Mouse (Mus musculus) MEL (cell line): ENCODE measurements at regions not wholly inside any gene's neighbourhood (a gene's known extent, or its start where the extent isn't known, plus 50 kb on each side); places are given as distances from the start of the nearest gene placed in this dataset.

ENCODE experiments used
- CTCF ChIP-seq, 3 experiments: IDR thresholded peaks in 2 of 3; conservative IDR thresholded peaks in 1 of 3; 2 replicates each; pipeline ENCODE4 v1.5.1; 2011 to 2012; ENCODE audit warnings: low read length in 3 of 3, low read depth in 2 of 3, mild to moderate bottlenecking in 2 of 3, improper control_type of control experiment in 1 of 3, inconsistent platforms in 1 of 3, mixed read lengths in 1 of 3, moderate library complexity in 1 of 3; ENCODE audit not compliant: control insufficient read depth in 1 of 3, insufficient read depth in 1 of 3, poor library complexity in 1 of 3, severe bottlenecking in 1 of 3
- ELF1 ChIP-seq: IDR thresholded peaks from 2 replicates; pipeline ENCODE4 v1.6.1; 2014; ENCODE audit warnings: low read depth, mild to moderate bottlenecking, inconsistent platforms, low read length, improper control_type of control experiment, moderate library complexity
- ETS1 ChIP-seq: IDR thresholded peaks from 2 replicates; pipeline ENCODE4 v1.6.1; 2012; ENCODE audit warnings: low read depth, mild to moderate bottlenecking, inconsistent platforms, low read length, improper control_type of control experiment, moderate library complexity
- GATA1 ChIP-seq: IDR thresholded peaks from 2 replicates; pipeline ENCODE4 v1.6.1; 2011; ENCODE audit warnings: low read depth, low read length, improper control_type of control experiment
- MAX ChIP-seq: IDR thresholded peaks from 2 replicates; pipeline ENCODE4 v1.6.1; 2011; ENCODE audit warnings: low read length, improper control_type of control experiment
- MAZ ChIP-seq: IDR thresholded peaks from 2 replicates; pipeline ENCODE4 v1.6.1; 2012; ENCODE audit warnings: low read depth, mild to moderate bottlenecking, inconsistent platforms, low read length, improper control_type of control experiment
- POLR2A ChIP-seq, 2 experiments: IDR thresholded peaks; 2 replicates each; pipeline ENCODE4 v1.6.1; 2011 to 2012; ENCODE audit warnings: low read length in 2 of 2, mild to moderate bottlenecking in 2 of 2, control low read depth in 1 of 2, improper control_type of control experiment in 1 of 2, low read depth in 1 of 2, moderate library complexity in 1 of 2; ENCODE audit not compliant: control insufficient read depth in 1 of 2, insufficient read depth in 1 of 2, poor library complexity in 1 of 2
- POLR2AphosphoS2 ChIP-seq: IDR thresholded peaks from 2 replicates; pipeline ENCODE4 v1.6.1; 2011; ENCODE audit warnings: low read length, improper control_type of control experiment
- TAL1 ChIP-seq: IDR thresholded peaks from 2 replicates; pipeline ENCODE4 v1.6.1; 2012; ENCODE audit warnings: mild to moderate bottlenecking, inconsistent platforms, low read length, moderate library complexity, mixed read lengths
- TCF12 ChIP-seq: IDR thresholded peaks from 2 replicates; pipeline ENCODE4 v1.6.1; 2014; ENCODE audit warnings: low read depth, mild to moderate bottlenecking, inconsistent platforms, low read length, improper control_type of control experiment, moderate library complexity
- UBTF ChIP-seq: IDR thresholded peaks from 2 replicates; pipeline ENCODE4 v1.6.1; 2012; ENCODE audit warnings: low read depth, mild to moderate bottlenecking, inconsistent platforms, low read length, improper control_type of control experiment, moderate library complexity, borderline replicate concordance; ENCODE audit not compliant: insufficient read depth
- USF2 ChIP-seq, 2 experiments: IDR thresholded peaks; 2 replicates each; pipeline ENCODE4 v1.6.1; 2011 to 2012; ENCODE audit warnings: improper control_type of control experiment in 2 of 2, low read length in 2 of 2, borderline replicate concordance in 1 of 2, inconsistent platforms in 1 of 2, low read depth in 1 of 2, mild to moderate bottlenecking in 1 of 2; ENCODE audit not compliant: insufficient read depth in 1 of 2
- ZKSCAN1 ChIP-seq: IDR thresholded peaks from 2 replicates; pipeline ENCODE4 v1.6.1; 2012; ENCODE audit warnings: low read depth, mild to moderate bottlenecking, inconsistent platforms, low read length, improper control_type of control experiment, moderate library complexity
- ZNF384 ChIP-seq: IDR thresholded peaks from 2 replicates; pipeline ENCODE4 v1.6.1; 2012; ENCODE audit warnings: low read depth, mild to moderate bottlenecking, inconsistent platforms, low read length, improper control_type of control experiment

GRCm38 (mm10) chr1:81652990-81653717 lies 576.4 kb downstream of the Nyap2 start:
- TF ChIP-seq USF2 (IDR thresholded peaks at IDR 0.05; ENCODE audit: borderline replicate concordance in 1 of 2, insufficient read depth in 1 of 2, low read depth in 1 of 2, low read length in 2 of 2): no peak
- TF ChIP-seq CTCF (IDR thresholded peaks at IDR 0.05 in 2 of 3, conservative IDR thresholded peaks at IDR 0.05 in 1 of 3; ENCODE audit: control insufficient read depth in 1 of 3, insufficient read depth in 1 of 3, low read depth in 2 of 3, low read length in 3 of 3, poor library complexity in 1 of 3, severe bottlenecking in 1 of 3): no peak
- TF ChIP-seq MAZ: no peak
- TF ChIP-seq POLR2A (IDR thresholded peaks at IDR 0.05; ENCODE audit: control insufficient read depth in 1 of 2, insufficient read depth in 1 of 2, low read depth in 1 of 2, low read length in 2 of 2, poor library complexity in 1 of 2): no peak
- TF ChIP-seq ZKSCAN1: no peak
- no peak for TF ChIP-seq ZNF384
- no peak for TF ChIP-seq TCF12
- no peak for TF ChIP-seq GATA1
- TF ChIP-seq POLR2AphosphoS2: no peak
- no peak for TF ChIP-seq MAX
- TF ChIP-seq UBTF: no peak
- no peak for TF ChIP-seq ELF1
- TF ChIP-seq ETS1: no peak
- no peak for TF ChIP-seq TAL1
